Mouse (Mus musculus) limb, embryonic 11.5 days (tissue): Measurements from ENCODE around the gene Inpp4b. TPM values are rescaled to one million over a fixed set of nuclear protein-coding genes. Genes with fewer than 3 reads are reported as not detected.

ENCODE experiments used
- ATAC-seq: fragments of 200-750 bp; cut with Nextera tagmentation; 2 replicates; pipeline ENCODE4 v1.8.0; 2017; ENCODE audit warnings: low read depth; ENCODE audit not compliant: insufficient number of reproducible peaks, low FRiP score, low TSS enrichment
- DNase-seq: peaks from one replicate; pipeline ENCODE4 v3.0.0-alpha.2; 2015; ENCODE audit warnings: low spot score
- H3K27ac ChIP-seq: fragments of 300-500 bp; sonication (generic); replicated peaks from 2 replicates; pipeline ENCODE4 v1.5.1; 2014; ENCODE audit warnings: low read depth, mild to moderate bottlenecking, low read length
- H3K27me3 ChIP-seq: fragments of 300-500 bp; sonication (generic); 2 replicates; pipeline ENCODE4 v1.6.1; 2014; ENCODE audit warnings: mild to moderate bottlenecking, low read length, mixed read lengths; ENCODE audit not compliant: control insufficient read depth, insufficient read depth
- H3K36me3 ChIP-seq: fragments of 300-500 bp; sonication (generic); 2 replicates; pipeline ENCODE4 v1.6.1; 2014; ENCODE audit warnings: mild to moderate bottlenecking, low read length, moderate library complexity, mixed read lengths; ENCODE audit not compliant: control insufficient read depth, insufficient read depth
- H3K4me1 ChIP-seq: fragments of 300-500 bp; sonication (generic); 2 replicates; pipeline ENCODE4 v1.6.1; 2014; ENCODE audit warnings: low read length, mixed read lengths; ENCODE audit not compliant: control insufficient read depth, insufficient read depth
- H3K4me2 ChIP-seq: fragments of 300-500 bp; sonication (generic); 2 replicates; pipeline ENCODE4 v1.6.1; 2014; ENCODE audit warnings: low read depth, mild to moderate bottlenecking, moderate library complexity; ENCODE audit not compliant: severe bottlenecking
- H3K4me3 ChIP-seq: fragments of 300-500 bp; sonication (generic); 2 replicates; pipeline ENCODE4 v1.5.1; 2014; ENCODE audit warnings: low read depth, low read length
- H3K9ac ChIP-seq: fragments of 300-500 bp; sonication (generic); 2 replicates; pipeline ENCODE4 v1.6.1; 2014; ENCODE audit warnings: mild to moderate bottlenecking, low read length
- H3K9me3 ChIP-seq: fragments of 300-500 bp; sonication (generic); 2 replicates; pipeline ENCODE4 v1.6.1; 2016; ENCODE audit warnings: low read length; ENCODE audit not compliant: control insufficient read depth
- WGBS: fragments of 180-500 bp; shearing (Covaris S2); extraction: QIAGEN DNeasy Blood & Tissue Kit; methylation state at CpG from one replicate; pipeline ENCODE4 v1.1.7; 2014; 5-methylcytosine and 5-hydroxymethylcytosine counted together
- polyA plus RNA-seq: library from polyadenylated mRNA; unstranded; fragments of >200 nt; fragmentation: Nextera tagmentation; extraction: Ambion mirVana; gene quantifications from 2 replicates; pipeline ENCODE4 v1.2.1, GENCODE M21; 2014

Inpp4b gene
- polyA plus RNA-seq, 1 experiment from 2014 or later = 8.8 TPM

DNA sequence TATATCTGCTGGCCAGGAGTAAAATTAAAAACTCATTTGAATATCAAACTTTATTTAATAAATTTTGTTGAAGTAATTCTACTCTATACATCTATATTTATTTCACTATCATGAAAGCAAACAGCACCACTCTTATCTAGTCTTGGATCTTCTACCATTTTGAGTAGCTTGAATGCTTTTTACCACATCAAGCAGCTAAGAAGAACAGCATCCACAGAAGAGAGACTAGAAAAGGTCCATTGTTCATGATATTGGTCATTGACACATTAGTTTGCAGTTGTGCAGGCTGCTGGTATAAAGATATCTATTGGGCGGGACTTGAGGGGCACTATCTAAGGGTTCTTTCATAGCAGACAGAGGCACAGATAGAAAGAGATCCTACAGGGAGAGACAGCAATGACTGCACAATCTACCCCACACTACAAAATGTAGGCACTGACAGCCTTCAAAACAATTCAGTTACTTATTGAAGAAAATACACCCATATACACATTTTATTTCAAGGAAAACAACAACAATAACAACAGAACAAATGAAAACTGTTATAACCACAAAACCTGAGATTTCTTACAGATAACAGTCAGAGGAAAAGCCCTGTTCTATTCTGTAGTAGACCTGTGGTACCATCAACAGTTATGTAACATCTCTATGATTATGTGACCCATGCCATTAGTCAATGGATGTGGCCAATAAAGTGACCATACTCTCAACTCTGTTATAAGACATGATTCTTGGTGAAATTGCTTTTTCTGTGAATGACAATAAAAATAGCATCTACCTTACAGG, 230.2 kb downstream of the Inpp4b start:
- no peaks in the 10 kb centered on the region for H3K4me1 ChIP-seq
- no peaks in the 10 kb centered on the region for H3K36me3 ChIP-seq
- H3K9me3 ChIP-seq = no peaks in the 10 kb centered on the region
- ATAC-seq (no peak), DNase-seq (no peak)
- no peak overlapping the region for H3K27ac ChIP-seq
- H3K4me2 ChIP-seq = no peak overlapping the region
- no peaks in the 10 kb centered on the region for H3K27me3 ChIP-seq
- WGBS = 88% methylated on average over 1 of the region's 1 CpGs
- H3K4me3 ChIP-seq = no peak overlapping the region
- H3K9ac ChIP-seq = no peak overlapping the region

DNA sequence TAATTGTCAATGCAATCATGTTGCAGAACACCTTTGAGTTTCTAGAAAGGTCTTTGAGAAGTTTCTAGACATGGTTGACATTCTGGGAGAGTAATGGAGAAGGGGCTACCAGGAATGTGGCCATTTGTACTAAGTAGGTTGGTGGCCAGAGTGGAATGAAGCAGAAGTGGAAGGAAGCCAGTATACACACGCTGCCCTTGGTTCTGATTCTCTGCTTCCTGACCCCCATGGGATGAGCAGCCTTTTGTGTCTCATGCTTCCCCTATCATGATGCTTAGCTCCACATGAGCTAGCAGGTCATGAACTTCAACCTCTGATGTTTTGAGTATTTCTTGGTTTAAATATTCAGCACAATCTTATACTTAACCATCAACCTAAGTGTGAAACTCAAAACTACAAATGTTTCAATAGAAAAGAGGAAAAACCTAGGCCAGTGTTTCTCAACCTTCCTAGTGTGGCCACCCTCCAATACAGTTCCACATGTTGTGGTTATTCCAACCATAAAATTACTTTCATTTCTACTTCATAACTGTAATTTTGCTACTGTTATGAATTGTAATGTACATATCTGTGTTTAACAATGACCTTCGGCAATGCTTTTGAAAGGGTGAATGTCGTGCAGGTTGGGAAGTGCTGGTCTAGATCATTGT, 233.0 kb downstream of the Inpp4b start:
- Histone ChIP-seq H3K4me3 (no peak overlapping the region), H3K27me3 (no peaks in the 10 kb centered on the region), H3K4me2 (no peak overlapping the region), H3K27ac (no peak overlapping the region), H3K36me3 (no peaks in the 10 kb centered on the region), H3K9ac (no peak overlapping the region), H3K4me1 (no peaks in the 10 kb centered on the region; the same call in 1 of the 2 replicates), H3K9me3 (no peaks in the 10 kb centered on the region)
- DNase-seq = no peak
- ATAC-seq = no peak
- WGBS = 92% methylated on average over 3 of the region's 3 CpGs

DNA sequence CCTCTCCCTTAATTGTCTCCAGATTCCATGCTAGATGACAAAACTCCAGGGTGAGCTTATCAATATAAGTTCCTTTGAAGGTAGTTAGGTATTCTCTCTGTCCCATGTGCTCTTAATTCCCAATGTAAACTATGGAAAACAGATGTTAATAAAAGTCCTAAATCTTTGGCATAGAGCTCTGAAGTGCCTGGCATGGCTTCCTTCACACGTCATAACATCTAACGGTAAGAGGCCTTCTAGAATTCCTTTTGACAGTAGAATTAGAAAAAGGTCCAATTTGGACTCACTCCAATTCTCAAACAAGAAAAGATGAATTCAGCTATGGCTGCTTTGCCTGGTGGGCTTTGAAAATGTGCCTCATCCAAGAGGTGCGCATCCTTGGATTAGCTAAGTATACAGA, 236.6 kb downstream of the Inpp4b start:
- Histone ChIP-seq H3K4me1 (no peaks in the 10 kb centered on the region; the same call in 1 of the 2 replicates), H3K36me3 (no peaks in the 10 kb centered on the region), H3K27ac (no peak overlapping the region), H3K9ac (no peak overlapping the region), H3K4me3 (no peak overlapping the region), H3K27me3 (no peaks in the 10 kb centered on the region), H3K4me2 (no peak overlapping the region), H3K9me3 (no peaks in the 10 kb centered on the region)
- ATAC-seq (no peak), DNase-seq (no peak)
- WGBS = 37% methylated on average over 3 of the region's 3 CpGs

DNA sequence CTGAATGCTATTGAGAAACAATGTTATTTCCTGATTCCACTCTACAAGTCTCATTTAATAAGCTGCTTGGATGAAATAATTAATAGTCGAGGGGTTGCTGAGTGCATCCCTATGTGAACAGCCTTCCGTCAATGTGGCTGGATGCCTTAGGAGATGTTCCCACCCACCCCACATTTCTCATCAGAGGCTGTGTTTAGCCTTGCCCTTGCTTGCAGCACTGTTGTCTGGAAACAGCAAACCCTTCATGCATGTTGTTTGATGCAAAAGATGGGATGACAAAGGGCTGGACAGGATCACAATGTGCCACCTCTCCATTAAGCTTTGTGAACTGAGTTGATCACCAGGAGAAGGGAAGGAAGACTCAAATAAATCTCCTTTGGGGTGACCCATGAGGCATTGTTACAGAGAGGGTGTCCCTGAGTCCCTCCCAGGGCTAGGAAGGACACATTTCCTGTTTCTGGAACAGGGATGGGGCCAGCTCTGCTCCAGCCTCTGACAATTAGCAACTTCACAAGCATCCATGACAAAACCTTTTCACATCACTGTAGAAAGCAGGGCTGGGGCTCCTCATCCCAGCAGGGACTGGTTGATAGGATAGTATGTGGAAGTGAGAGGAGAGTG, 239.6 kb downstream of the Inpp4b start:
- Histone ChIP-seq H3K36me3 (no peaks in the 10 kb centered on the region), H3K9ac (no peak overlapping the region), H3K4me2 (no peak overlapping the region), H3K27ac (no peak overlapping the region), H3K27me3 (no peaks in the 10 kb centered on the region), H3K4me1 (no peaks in the 10 kb centered on the region; the same call in 1 of the 2 replicates), H3K9me3 (no peaks in the 10 kb centered on the region), H3K4me3 (no peak overlapping the region)
- ATAC-seq = no peak
- WGBS = 83% methylated on average over 2 of the region's 2 CpGs
- no peak for DNase-seq

DNA sequence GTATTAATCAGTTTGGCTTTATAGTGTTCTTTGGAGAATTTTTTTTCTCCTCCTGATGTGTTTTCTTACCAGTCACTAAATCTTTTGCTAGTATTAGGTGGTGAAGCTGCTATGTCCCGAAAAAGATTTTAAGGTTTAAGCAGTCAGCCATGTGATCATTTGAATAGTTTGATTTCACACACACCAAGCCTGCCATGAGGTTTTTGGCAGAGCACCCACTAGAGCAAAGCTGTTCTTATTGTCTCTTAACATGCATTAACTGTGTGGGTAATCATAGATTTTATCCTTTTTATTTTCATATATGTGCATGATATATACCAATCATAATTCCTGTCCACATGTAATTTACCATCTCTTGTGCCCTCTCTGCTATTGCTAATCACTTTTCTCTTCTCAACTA, 240.6 kb downstream of the Inpp4b start:
- H3K4me3 ChIP-seq = no peak overlapping the region
- ATAC-seq (no peak), DNase-seq (no peak)
- no peak overlapping the region for H3K27ac ChIP-seq
- 61% methylated on average over 1 of the region's 1 CpGs for WGBS
- H3K4me1 ChIP-seq = no peaks in the 10 kb centered on the region; the same call in 1 of the 2 replicates
- no peak overlapping the region for H3K4me2 ChIP-seq
- H3K9me3 ChIP-seq = no peaks in the 10 kb centered on the region
- H3K27me3 ChIP-seq = no peaks in the 10 kb centered on the region
- H3K9ac ChIP-seq = no peak overlapping the region
- no peaks in the 10 kb centered on the region for H3K36me3 ChIP-seq

DNA sequence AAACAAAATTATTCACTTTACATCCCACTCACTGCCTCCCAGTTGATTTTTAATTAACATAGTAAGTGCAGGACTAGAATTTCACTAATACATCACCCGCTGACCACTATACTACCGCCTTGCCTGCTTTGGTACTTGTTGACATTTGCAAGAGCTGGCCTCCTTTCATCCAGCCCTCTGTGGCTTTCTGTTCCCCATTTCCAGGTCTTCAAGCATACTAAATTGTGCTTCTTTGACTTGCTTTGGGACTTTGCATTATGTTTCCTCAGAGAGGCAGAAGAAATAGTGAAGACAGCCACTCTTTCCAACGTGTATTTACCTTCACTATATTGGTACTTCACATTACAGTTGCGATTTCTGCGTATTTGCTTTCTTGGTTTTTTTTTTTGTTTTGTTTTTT, 244.4 kb downstream of the Inpp4b start:
- Histone ChIP-seq H3K4me1 (no peaks in the 10 kb centered on the region), H3K4me2 (no peak overlapping the region), H3K27ac (no peak overlapping the region), H3K36me3 (no peaks in the 10 kb centered on the region), H3K4me3 (no peak overlapping the region), H3K27me3 (no peaks in the 10 kb centered on the region), H3K9me3 (no peaks in the 10 kb centered on the region), H3K9ac (no peak overlapping the region)
- ATAC-seq (no peak), DNase-seq (no peak)
- WGBS = 86% methylated on average over 5 of the region's 5 CpGs

DNA sequence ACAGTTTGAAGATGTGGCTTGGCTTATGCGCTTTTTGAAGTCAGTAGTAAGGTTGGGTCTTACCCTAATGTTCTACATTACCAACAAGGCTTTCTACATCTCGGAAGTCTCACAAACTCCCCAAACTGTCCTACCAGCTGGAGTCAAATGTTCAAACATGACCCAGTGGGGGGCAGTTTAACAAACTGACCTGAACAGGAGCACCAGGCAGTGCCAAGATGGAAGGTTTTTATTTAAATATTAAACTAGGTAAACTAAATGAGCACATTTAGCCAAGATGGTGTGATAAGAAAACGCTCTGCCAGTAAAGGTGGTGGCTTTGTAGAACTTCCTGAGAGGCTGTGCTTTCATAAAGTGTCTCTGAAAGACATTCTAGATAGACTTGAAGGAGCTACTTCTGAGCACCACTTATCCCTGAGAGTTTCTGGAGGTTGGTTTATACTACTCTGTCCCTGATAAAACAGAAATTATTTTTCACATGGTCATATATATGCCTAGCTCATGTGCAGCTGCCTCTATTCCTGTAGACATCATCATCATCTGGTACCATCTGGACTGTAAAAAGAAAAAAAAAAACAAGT, 251.9 kb downstream of the Inpp4b start:
- Histone ChIP-seq H3K36me3 (no peaks in the 10 kb centered on the region), H3K4me2 (no peak overlapping the region), H3K27ac (no peak overlapping the region), H3K4me1 (no peaks in the 10 kb centered on the region), H3K9me3 (no peaks in the 10 kb centered on the region), H3K27me3 (no peaks in the 10 kb centered on the region), H3K4me3 (no peak overlapping the region), H3K9ac (no peak overlapping the region)
- 91% methylated on average over 3 of the region's 3 CpGs for WGBS
- DNase-seq (no peak), ATAC-seq (no peak)

DNA sequence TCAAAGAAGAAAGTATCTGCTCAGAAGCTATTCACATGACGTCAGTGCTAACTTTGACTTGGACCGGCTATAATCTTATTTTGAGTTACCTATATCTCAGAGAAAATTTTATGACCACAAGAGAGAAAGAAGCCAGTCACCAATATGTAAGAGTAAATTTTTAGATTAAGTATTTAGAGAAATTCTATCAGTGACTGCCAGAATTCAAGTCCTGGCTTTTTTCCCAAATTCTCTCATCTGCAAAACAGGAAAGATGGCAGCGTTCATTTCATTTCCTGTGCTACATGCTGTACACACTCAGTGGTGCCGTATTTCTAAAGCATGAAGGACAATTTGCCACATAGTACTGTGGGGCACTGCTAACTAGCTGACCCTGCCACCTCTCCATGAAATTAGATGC, 256.9 kb downstream of the Inpp4b start:
- 88% methylated on average over 4 of the region's 4 CpGs for WGBS
- ATAC-seq = no peak
- Histone ChIP-seq H3K27me3 (no peaks in the 10 kb centered on the region), H3K36me3 (no peaks in the 10 kb centered on the region), H3K27ac (no peak overlapping the region), H3K4me2 (no peak overlapping the region), H3K9me3 (no peaks in the 10 kb centered on the region), H3K4me3 (no peak overlapping the region), H3K9ac (no peak overlapping the region), H3K4me1 (no peaks in the 10 kb centered on the region)
- no peak for DNase-seq
